Mouse (Mus musculus): ENCODE data around the gene Fkbp3. TPM values are rescaled to one million over a fixed set of nuclear protein-coding genes. Genes with fewer than 3 reads are reported as not detected.
"Not testable (repeated sequence)": the region's sequence is repeated elsewhere in the genome, so short reads cannot be mapped to it uniquely, and the experiment has no call there.

Fkbp3 gene
- 143 and 146 TPM in 2 replicates for polyA plus RNA-seq (2015; fragmentation: Nextera tagmentation; extraction: Ambion mirVana)

DNA sequence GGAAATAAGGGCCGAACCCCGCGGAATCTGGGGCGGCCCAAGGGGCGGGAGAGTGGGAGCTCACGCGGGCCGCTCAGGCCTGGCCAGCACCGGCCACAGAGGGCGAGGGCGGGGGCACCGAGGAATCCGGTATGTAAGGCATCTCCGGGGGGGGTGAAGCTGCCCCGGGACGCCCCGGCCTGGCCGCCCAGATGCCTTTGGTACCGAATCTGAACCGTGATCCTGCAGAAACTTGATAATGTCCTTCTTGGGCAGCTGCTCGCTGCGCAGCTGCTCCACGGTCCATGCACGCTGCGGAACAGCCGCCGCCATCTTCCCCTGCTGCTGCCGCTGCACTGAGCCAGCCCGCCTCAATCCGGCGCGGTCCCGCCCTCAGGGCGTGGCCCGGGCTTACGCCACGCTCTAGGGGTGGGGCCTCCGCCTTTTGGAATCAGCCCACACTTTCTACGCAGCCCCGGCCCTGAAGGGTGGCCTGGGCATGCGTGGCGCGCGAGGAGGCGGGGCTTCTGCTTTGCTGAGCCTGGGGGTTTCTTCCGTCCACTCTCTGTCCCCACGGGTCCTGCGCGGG, at the start of gene Fkbp3:
Gene Fkbp3 (minus strand): TSS at position 397 of the 568 bp plus-strand sequence.
- Histone ChIP-seq H3K9ac (ENCODE audit: low read depth, low read length) (peak within 1 kb of the TSS; percentile 73), H3K27me3 (replicated peaks; ENCODE audit: control insufficient read depth, insufficient read depth, low read length) (no peaks in the 10 kb centered on the region), H3K4me2 (replicated peaks; ENCODE audit: low read depth) (peak within 1 kb of the TSS; percentile 93), H3K36me3 (ENCODE audit: control insufficient read depth, insufficient read depth) (no peaks in the 10 kb centered on the region), H3K9me3 (ENCODE audit: control insufficient read depth) (no peaks in the 10 kb centered on the region), H3K4me3 (ENCODE audit: low read depth, low read length) (peak within 1 kb of the TSS; percentile 95), H3K4me1 (replicated peaks; ENCODE audit: control insufficient read depth, insufficient read depth, low read length) (0 out of 2 replicates have a peak, but pooled peaks cover 5% of the 10 kb centered on the region), H3K27ac (ENCODE audit: low read depth, low read length) (peak within 1 kb of the TSS; percentile 85)
- WGBS = under 1% methylated on average over 36 of the region's 49 CpGs
- no peak for TF ChIP-seq CTCF (IDR thresholded peaks at IDR 0.05; ENCODE audit: low read depth)
- ATAC-seq = peak; percentile 99

DNA sequence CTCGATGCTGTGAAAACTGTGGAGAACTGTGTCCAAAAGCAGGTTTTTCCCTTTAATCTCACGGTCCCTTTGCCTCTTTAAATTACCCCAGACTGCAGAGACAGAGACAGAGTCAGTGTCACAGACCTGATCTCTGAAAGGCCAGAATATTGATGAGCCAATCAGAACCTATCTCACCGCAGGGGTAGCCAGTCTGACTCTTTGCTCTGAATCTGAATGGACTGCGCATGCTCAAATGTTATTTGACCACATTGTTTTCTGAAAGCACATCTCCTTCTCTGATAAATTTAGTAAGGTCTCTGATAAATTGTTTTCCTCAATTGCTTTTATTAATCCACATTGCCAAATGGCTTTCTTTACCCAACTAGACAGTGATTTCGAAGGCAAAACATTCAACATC, 45.6 kb upstream of the Fkbp3 start:
- no peak overlapping the region for H3K4me2 ChIP-seq (replicated peaks; ENCODE audit: low read depth)
- H3K27ac ChIP-seq (ENCODE audit: low read depth, low read length) = no peak overlapping the region
- H3K4me1 ChIP-seq (replicated peaks; ENCODE audit: control insufficient read depth, insufficient read depth, low read length) = no peaks in the 10 kb centered on the region
- no peak overlapping the region for H3K9ac ChIP-seq (ENCODE audit: low read depth, low read length)
- WGBS = 93% methylated on average over 5 of the region's 5 CpGs
- H3K36me3 ChIP-seq (ENCODE audit: control insufficient read depth, insufficient read depth) = peaks cover 31% of the 10 kb centered on the region
- no peak overlapping the region for H3K4me3 ChIP-seq (ENCODE audit: low read depth, low read length)
- no peaks in the 10 kb centered on the region for H3K9me3 ChIP-seq (ENCODE audit: control insufficient read depth)
- no peaks in the 10 kb centered on the region for H3K27me3 ChIP-seq (replicated peaks; ENCODE audit: control insufficient read depth, insufficient read depth, low read length)
- no peak for TF ChIP-seq CTCF (IDR thresholded peaks at IDR 0.05; ENCODE audit: low read depth)
- no peak for ATAC-seq

DNA sequence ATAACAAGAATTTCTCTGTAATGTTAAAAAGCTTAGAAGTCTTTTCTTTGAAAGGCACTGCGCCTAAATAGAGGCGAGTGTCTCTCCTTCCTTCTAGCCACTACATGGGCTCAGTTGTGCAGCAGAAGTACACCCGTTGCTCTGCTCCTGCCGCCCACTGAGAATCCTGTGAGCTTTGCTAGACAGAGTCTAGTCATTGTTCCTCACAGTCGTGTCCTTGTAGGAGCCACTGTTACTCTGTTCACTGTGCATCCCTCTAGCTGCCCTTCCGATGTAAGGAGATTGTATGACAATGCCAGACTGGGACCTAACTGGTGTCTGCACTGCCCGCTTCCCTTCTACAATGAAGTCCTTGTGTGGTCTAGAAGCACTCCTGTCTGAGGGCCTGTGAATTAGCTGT, 45.2 kb upstream of the Fkbp3 start:
- Histone ChIP-seq H3K9ac (ENCODE audit: low read depth, low read length) (no peak overlapping the region), H3K4me1 (replicated peaks; ENCODE audit: control insufficient read depth, insufficient read depth, low read length) (no peaks in the 10 kb centered on the region), H3K27me3 (replicated peaks; ENCODE audit: control insufficient read depth, insufficient read depth, low read length) (no peaks in the 10 kb centered on the region), H3K27ac (ENCODE audit: low read depth, low read length) (no peak overlapping the region), H3K36me3 (ENCODE audit: control insufficient read depth, insufficient read depth) (peaks cover 29% of the 10 kb centered on the region), H3K4me2 (replicated peaks; ENCODE audit: low read depth) (no peak overlapping the region), H3K9me3 (ENCODE audit: control insufficient read depth) (no peaks in the 10 kb centered on the region), H3K4me3 (ENCODE audit: low read depth, low read length) (no peak overlapping the region)
- TF ChIP-seq CTCF (IDR thresholded peaks at IDR 0.05; ENCODE audit: low read depth) = no peak
- no peak for ATAC-seq
- 90% methylated on average over 7 of the region's 7 CpGs for WGBS

DNA sequence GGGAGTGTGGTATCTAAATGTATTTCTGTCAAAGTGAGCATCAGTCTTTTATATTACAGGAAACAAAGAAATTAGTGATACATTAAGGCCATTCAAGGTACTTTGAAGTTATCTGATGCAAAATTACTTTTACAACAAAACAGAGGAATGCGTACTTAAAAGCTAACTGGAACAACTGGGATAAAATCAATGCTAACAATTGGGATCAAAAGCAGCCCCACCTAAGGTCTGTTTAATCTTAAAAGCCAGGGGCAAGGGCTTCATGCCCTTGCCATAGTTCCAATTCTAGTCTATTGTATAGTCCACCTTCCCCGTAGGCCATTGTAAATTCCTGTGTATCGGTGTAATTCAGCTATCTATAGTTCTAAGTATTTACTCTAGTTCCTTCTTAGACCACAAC, 41.2 kb upstream of the Fkbp3 start:
- not testable (repeated sequence) for ATAC-seq; H3K27me3 ChIP-seq (replicated peaks; ENCODE audit: control insufficient read depth, insufficient read depth, low read length); H3K4me2 ChIP-seq (replicated peaks; ENCODE audit: low read depth); H3K4me3 ChIP-seq (ENCODE audit: low read depth, low read length); H3K27ac ChIP-seq (ENCODE audit: low read depth, low read length); H3K4me1 ChIP-seq (replicated peaks; ENCODE audit: control insufficient read depth, insufficient read depth, low read length); H3K9ac ChIP-seq (ENCODE audit: low read depth, low read length); H3K9me3 ChIP-seq (ENCODE audit: control insufficient read depth)
- peaks cover 13% of the 10 kb centered on the region for H3K36me3 ChIP-seq (ENCODE audit: control insufficient read depth, insufficient read depth)
- WGBS = 72% methylated on average over 3 of the region's 3 CpGs

DNA sequence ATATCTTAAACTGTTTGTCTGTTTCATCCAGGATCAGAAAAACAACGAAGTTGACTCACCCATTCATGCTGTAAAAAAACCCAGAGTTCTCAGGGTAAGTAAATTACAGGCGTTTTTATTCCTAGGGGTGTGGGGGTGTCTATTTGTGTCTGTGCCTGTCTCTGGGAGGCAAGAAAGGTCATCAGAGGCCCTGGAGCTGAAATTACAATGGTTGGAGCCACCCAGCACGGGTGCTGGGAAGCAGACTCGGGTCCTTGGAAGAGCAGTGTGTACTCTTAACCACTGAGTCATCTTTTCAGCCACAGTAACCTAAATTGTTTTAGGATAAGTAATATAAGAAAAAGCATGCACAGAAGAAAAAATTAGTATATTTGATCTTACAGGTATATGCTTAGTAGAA, 40.1 kb upstream of the Fkbp3 start:
- Histone ChIP-seq H3K4me2 (replicated peaks; ENCODE audit: low read depth) (no peak overlapping the region), H3K36me3 (ENCODE audit: control insufficient read depth, insufficient read depth) (peaks cover 6% of the 10 kb centered on the region), H3K4me1 (replicated peaks; ENCODE audit: control insufficient read depth, insufficient read depth, low read length) (no peaks in the 10 kb centered on the region), H3K27me3 (replicated peaks; ENCODE audit: control insufficient read depth, insufficient read depth, low read length) (no peaks in the 10 kb centered on the region), H3K9me3 (ENCODE audit: control insufficient read depth) (no peaks in the 10 kb centered on the region), H3K4me3 (ENCODE audit: low read depth, low read length) (no peak overlapping the region), H3K27ac (ENCODE audit: low read depth, low read length) (no peak overlapping the region), H3K9ac (ENCODE audit: low read depth, low read length) (no peak overlapping the region)
- WGBS = 81% methylated on average over 4 of the region's 4 CpGs
- TF ChIP-seq CTCF (IDR thresholded peaks at IDR 0.05; ENCODE audit: low read depth) = no peak
- no peak for ATAC-seq

DNA sequence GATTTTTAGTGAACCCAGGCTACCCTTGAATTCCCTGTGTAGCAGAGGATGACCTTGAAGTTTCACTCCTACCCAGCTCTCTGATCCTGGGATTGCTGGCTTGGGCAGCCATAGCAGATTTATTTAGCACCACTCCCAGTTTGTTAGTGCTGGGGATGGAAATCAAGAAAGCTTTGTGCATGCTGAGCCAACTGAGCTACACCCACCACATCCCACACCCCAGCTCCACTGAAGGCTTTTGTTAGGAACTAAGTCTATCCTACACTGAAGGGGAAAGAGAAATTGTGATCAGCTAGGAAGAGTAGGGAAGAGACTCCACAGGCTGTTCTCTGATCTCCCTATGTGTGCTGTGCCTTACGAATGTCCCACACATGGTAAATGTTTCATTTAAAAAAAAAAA, 39.0 kb upstream of the Fkbp3 start:
- no peak for TF ChIP-seq CTCF (IDR thresholded peaks at IDR 0.05; ENCODE audit: low read depth)
- WGBS = 96% methylated on average over 1 of the region's 1 CpGs
- no peaks in the 10 kb centered on the region for H3K4me1 ChIP-seq (replicated peaks; ENCODE audit: control insufficient read depth, insufficient read depth, low read length)
- H3K27me3 ChIP-seq (replicated peaks; ENCODE audit: control insufficient read depth, insufficient read depth, low read length) = no peaks in the 10 kb centered on the region
- no peak for ATAC-seq
- no peak overlapping the region for H3K4me3 ChIP-seq (ENCODE audit: low read depth, low read length)
- no peak overlapping the region for H3K4me2 ChIP-seq (replicated peaks; ENCODE audit: low read depth)
- H3K9me3 ChIP-seq (ENCODE audit: control insufficient read depth) = no peaks in the 10 kb centered on the region
- H3K9ac ChIP-seq (ENCODE audit: low read depth, low read length) = no peak overlapping the region
- no peak overlapping the region for H3K27ac ChIP-seq (ENCODE audit: low read depth, low read length)
- peaks cover 5% of the 10 kb centered on the region; the same call in 1 of the 2 replicates for H3K36me3 ChIP-seq (ENCODE audit: control insufficient read depth, insufficient read depth)

DNA sequence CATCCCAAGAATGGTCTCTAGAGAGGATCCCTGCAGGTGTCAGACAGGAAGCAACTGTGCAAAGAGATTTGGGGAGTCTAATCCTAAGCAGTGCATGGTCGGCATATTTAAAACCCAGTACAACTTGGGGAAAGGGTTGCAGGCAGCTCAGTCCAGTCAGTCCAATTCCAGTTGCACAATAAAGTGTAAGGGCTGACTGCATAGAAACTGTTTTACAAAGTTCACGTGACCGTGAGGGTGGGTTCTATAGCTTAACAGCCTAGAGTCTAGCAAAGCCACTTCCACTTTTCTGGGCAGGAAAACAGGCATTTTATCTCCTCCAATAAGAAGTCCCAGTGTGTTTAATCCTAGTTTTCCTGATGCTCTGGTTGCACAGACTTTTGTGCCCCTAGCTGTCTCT, 37.7 kb upstream of the Fkbp3 start:
- H3K36me3 ChIP-seq (ENCODE audit: control insufficient read depth, insufficient read depth) = peaks cover 5% of the 10 kb centered on the region; the same call in 1 of the 2 replicates
- WGBS = 82% methylated on average over 3 of the region's 3 CpGs
- no peak overlapping the region for H3K27ac ChIP-seq (ENCODE audit: low read depth, low read length)
- no peak for ATAC-seq
- no peaks in the 10 kb centered on the region for H3K9me3 ChIP-seq (ENCODE audit: control insufficient read depth)
- no peaks in the 10 kb centered on the region for H3K4me1 ChIP-seq (replicated peaks; ENCODE audit: control insufficient read depth, insufficient read depth, low read length)
- no peaks in the 10 kb centered on the region for H3K27me3 ChIP-seq (replicated peaks; ENCODE audit: control insufficient read depth, insufficient read depth, low read length)
- no peak overlapping the region for H3K4me2 ChIP-seq (replicated peaks; ENCODE audit: low read depth)
- no peak for TF ChIP-seq CTCF (IDR thresholded peaks at IDR 0.05; ENCODE audit: low read depth)
- no peak overlapping the region for H3K4me3 ChIP-seq (ENCODE audit: low read depth, low read length)
- no peak overlapping the region for H3K9ac ChIP-seq (ENCODE audit: low read depth, low read length)

Measured in intestine, postnatal 0 days (tissue).